Mouse (Mus musculus) C2C12 (cell line): ENCODE measurements at regions not wholly inside any gene's neighbourhood (a gene's known extent, or its start where the extent isn't known, plus 50 kb on each side); places are given as distances from the start of the nearest gene placed in this dataset.

Experiments
- CEBPB ChIP-seq: IDR thresholded peaks from one replicate; pipeline ENCODE4 v1.6.1; 2011; ENCODE audit warnings: low read depth, mild to moderate bottlenecking, control low read depth, moderate library complexity
- CTCF ChIP-seq: IDR thresholded peaks from one replicate; pipeline ENCODE4 v1.5.1; 2011; ENCODE audit not compliant: control insufficient read depth, insufficient read depth, insufficient read length
- FOSL1 ChIP-seq: IDR thresholded peaks from one replicate; pipeline ENCODE4 v1.8.0; 2011; ENCODE audit warnings: mild to moderate bottlenecking, low read length; ENCODE audit not compliant: poor library complexity, insufficient read depth, severe bottlenecking
- MAX ChIP-seq: IDR thresholded peaks from one replicate; pipeline ENCODE4 v1.6.1; 2011; ENCODE audit warnings: mild to moderate bottlenecking, control low read depth
- MYOG ChIP-seq: IDR thresholded peaks from one replicate; pipeline ENCODE4 v1.6.1; 2011; ENCODE audit not compliant: control insufficient read depth, insufficient read length; ENCODE audit errors: extremely low read depth
- USF1 ChIP-seq: IDR thresholded peaks from one replicate; pipeline ENCODE4 v1.6.1; 2011; ENCODE audit warnings: low read depth, mild to moderate bottlenecking, control low read depth, moderate library complexity

GRCm38 (mm10) chr9:100340796-100341195, 145.8 kb downstream of the Il20rb start:
- TF ChIP-seq CTCF (no peak), USF1 (no peak), MYOG (no peak), MAX (no peak), CEBPB (no peak), FOSL1 (no peak)
